Mouse (Mus musculus) gastrocnemius, postnatal 36 days (tissue): ENCODE data around the gene Lrmda. TPM values are rescaled to one million over a fixed set of nuclear protein-coding genes. Genes with fewer than 3 reads are reported as not detected.
A peak's percentile ranks its signal among the peaks of the same experiment; 100 is the strongest.

Experiments used
- DNase-seq, 2 experiments: peaks; one replicate each; pipeline ENCODE4 v3.0.0; 2022
- intact Hi-C: fragments of 180-260 bp; cut with DNase I; formaldehyde crosslinking; loops from one replicate; pipeline ENCODE4 v1.15.1; 2025
- total RNA-seq, 2 experiments: library from RNA; stranded (reverse); gene quantifications; 2 replicates each; pipeline ENCODE4 v1.2.3; 2021

Gene Lrmda
- total RNA-seq, 2 experiments from 2014 or later: 1.7 to 2.8 TPM

DNA sequence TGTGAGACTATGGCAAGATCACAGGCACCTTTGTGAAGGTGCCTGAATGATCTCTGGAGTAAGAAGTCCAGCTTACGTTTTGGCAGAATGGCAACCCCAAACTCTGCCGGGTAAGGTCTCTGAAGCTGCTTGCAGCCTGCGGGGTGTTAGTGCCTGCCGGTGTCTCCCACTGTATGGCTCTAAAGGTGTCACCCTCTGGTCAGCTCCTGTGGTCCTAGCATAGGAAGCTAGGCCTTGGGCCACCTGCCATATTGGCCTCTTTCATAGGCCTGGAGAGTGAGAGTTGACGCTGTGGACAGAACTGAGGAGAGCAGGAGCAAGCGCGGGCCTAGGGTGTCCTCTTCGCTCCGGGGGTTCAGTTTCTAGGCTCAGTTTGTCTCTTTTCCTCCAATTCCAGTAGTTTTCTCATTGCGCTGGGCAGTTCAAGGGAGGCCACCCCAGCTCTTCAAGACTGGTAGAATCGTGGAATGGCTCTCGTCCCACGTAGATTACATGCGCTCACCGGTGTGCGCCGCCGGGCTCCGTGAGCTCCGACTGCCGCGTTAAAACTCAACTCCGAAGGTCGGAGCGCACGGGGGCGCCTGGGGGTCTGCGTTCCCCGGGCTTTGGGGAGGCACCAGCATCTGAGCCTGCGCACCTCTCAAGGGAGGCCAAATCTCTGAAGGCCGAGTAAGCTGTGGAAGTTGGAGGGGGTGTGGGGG, 29.0 kb upstream of the Lrmda start:
- peak in 1 of 2 experiments; percentile 40 for DNase-seq
- intact Hi-C loops: loop anchor here (10.0 kb wide), 1 partner anchor 454 kb away; no protein-coding TSS in a partner anchor

DNA sequence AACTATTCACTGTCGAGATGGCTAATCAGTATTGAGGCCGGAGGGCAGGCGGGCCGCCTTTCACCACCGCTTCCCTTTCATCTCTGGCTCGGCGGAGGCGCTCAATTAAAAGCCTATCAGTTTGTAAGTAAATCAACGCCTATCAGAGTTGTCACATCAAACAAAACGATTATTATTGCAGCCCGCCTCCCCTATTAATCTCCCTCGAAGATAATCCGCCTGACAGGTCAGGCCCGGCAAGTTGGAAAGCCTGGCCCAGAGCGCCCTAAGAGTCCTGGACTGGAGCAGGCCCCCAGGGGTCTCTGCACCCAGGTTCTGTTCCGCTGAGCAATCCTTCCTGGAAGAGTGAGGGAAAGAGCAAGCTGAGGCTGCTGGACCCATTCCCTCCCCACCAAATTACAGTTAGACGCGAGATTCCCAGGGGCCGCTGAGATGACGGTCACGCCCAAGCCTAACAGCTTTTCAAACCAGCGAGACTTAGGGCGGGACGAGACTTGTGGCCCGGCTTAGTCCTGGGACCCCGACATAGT, 28.2 kb upstream of the Lrmda start:
- intact Hi-C loops: loop anchor here (10.0 kb wide), 1 partner anchor 453 kb away; no protein-coding TSS in a partner anchor
- DNase-seq: peak; percentile 30 to 45

DNA sequence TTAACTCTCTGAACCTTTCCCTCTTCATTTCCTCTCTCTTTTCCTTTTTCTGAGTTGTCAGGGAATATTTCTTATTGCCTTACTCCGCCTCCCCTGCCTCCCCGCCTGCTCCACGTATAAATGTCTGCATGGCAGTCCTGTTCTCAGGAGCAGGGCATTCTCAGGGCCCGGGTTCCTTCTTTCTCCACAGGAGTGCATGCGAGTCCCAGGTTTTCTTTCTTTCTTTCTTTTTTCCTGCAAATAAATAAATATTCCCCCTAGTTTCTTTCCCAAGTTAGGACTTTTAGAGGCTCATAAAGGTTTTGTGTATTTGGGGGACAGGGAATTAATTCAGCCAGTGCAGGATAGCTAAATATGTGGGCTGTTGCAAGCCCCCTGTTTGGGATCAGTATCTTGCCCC, 27.7 kb upstream of the Lrmda start:
- intact Hi-C loops: loop anchor here (10.0 kb wide), 1 partner anchor 453 kb away; no protein-coding TSS in a partner anchor
- DNase-seq: no peak

DNA sequence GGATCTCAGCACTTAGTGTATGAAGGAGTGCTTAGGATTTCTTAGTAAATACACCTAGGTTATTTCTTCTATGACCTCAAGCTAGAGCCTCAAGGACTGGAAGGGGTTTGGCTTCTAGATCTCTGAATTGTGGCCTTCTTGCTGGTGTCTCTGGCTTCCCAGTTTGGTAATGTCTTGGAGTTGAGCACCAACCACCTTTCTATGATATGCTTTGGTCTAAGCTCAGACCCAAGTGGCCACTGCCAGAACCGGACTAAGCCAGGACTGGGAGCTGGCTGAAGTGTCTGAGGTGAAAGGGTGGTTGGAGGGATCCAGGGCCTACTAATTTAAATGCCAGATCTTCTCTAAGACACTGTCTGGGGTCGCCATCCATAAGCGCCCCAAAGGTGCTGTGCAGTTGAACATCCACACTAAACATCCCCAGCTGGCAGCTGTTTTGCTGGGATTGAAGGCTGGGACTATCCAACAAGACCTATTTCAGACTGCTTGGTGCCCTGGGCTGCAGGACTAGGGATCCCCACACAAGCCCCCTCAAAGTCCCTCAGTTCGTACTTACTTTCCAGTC, 27.1 kb upstream of the Lrmda start:
- no peak for DNase-seq
- intact Hi-C loops: loop anchor here (10.0 kb wide), 1 partner anchor 452 kb away; no protein-coding TSS in a partner anchor

DNA sequence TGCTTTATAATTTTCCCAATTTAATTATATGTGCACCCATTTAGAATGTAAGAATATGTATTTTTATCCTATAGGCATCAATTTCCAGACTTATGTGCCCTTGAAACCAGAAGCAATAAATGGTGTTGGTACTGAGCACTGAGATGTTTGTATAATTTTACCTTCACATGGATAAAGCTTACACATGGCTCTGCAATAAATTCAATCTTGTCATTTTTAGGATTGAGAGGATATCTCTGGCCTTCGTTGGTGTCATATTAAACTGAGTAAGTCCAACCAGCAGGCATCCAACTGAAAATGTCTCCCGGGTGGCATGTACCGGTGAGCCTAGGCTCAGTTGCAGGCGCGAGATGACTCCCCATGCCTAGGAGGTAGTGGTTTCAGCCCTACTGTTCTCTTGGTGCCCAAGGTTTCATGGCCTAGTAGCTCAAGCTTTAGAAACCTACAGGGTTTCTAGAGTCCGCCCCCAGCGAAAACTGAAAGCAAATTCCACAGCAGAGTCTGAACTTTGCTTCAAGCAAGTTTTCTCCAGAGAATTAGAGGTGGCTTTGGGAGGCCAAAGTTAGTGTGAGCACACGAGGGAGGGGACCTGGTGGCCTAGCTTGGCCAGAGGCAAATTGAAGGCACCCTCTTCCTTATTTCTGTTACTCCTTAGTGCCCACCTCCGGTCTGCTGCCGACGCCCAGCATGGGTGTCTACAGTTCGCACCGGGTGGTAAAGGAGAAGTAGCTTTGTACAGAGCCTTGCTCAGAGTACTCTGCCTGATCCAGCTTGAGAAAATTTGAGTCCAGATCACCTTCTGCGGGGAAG, 26.1 kb upstream of the Lrmda start:
- intact Hi-C loops: loop anchor here (10.0 kb wide), 1 partner anchor 451 kb away; no protein-coding TSS in a partner anchor
- DNase-seq: peak; percentile 12 to 34

DNA sequence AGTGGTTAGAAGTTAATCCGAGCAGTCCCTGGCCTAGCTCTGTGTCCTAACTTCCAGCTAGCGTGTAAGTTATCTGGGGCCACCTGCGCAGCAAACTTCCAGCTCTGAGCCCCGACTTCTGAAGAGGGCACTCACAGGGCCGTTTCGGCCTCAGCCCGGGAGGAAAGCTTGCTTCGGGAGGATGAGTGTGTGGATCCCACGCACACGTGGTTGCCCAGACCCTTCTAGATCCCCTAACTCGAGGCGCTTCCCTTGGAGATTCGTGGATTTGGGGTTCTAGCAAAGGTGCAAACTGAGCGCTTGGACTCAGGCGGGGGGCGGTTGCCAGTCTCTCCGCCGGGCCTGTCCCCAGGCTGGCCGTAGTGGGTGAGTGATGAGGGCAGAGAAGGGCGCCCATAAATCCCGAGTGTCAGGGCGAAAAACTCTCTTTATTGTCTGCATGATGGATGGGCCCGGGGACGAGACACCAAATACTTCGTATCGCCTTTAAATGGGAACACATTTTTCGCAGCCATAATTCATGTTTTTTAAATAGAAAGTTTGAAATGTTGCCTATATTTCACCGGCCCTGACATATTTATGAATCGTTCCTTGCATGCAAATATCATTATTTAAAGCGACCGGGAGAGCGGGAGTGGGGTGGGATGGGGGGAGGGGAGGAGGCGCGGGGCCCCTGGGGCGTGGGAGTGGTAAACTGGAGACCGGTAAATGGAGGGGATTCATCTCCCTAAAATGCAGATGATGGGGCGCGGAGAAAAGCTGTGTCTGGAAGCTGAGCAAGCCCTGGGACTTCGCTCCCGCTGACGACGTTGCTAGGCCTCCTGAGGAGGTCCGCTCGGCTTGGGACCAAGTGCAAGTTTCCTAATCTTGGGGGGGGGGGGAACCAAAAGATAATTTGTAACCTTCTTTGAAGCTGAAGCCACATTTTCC, 25.2 kb upstream of the Lrmda start:
- DNase-seq: peak in 1 of 2 experiments; percentile 21

DNA sequence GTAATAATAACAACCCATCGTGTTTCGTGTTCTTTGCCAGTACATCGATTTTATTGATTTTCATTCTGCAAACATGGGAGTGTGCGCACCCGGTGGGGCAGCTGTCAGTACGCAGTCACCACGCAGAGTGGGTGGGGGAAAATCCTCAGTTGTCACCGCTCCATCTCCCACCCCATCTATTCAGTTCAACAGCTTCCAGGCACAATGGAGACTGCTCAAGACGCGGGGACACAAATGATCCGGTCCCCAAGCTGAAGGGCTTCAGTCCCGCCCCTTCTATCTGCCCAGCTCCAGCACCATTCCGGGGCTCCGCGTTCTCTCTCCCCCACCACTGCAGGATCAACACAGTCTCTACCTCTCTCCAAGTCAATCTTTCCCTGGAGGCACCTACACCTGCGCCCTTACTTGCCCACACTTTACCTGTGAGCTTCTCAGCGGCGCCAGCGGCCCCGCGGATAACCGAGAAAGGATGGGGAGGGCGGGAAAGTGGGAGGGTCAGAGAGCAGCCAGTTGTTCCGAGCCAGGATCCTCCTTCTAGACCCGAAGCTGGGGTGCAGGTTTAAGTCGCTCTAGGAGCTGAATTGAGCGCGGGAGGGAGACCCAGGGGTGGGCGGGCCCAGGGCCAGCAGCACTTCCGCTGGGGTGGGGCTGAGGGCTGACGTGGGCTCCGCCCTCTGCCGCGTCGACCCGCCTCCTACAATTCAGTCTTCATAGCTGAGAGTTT, 24.3 kb upstream of the Lrmda start:
- intact Hi-C loops: loop anchor here (10.0 kb wide), 1 partner anchor 450 kb away; no protein-coding TSS in a partner anchor
- DNase-seq: peak; percentile 58 to 61

More for the DNA sequence above, 25.2 kb upstream of the Lrmda start:
- intact Hi-C loops: loop anchor here (10.0 kb wide), 1 partner anchor 450 kb away; no protein-coding TSS in a partner anchor

DNA sequence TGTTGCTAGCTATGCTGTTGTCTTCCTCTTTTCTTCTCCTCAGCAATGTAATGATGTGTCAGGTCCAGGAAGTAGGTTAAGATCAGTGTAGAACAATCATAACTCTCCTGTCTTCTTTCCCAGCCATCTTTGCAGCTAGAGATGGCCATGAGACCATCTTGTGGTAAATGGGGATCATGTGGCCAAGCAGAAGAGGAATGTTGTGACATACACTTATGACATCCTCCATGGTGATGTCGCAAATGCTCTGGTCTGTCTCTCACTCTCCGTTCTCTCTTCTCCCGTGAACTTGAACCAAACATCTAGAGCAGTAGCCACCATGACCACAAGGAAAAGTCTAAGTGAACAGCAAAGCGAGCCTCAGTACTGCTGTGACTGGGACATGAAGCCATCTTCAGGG, 19.9 kb upstream of the Lrmda start:
- intact Hi-C loops: loop anchor here (10.0 kb wide), 1 partner anchor 445 kb away; no protein-coding TSS in a partner anchor
- DNase-seq: no peak

DNA sequence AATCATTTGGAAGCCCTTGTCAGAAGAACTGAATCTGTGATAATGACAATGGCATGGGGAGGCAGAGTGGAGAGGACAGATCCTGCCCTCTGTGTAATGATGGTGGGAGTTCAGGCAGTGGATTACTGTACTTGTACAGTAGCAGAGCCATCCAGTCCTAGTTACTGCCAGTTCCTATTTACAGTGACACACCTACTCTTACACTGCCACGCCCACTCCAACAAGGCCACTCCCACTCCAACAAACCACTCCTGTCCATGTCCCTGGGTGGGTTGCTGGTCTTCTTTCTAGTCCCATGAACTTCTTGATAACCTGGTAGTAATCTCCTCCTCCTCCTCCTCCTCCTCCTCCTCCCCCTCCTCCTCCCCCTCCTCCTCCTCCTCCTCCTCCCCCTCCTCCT, 16.3 kb upstream of the Lrmda start:
- DNase-seq: no peak
- intact Hi-C loops: no loop called here

DNA sequence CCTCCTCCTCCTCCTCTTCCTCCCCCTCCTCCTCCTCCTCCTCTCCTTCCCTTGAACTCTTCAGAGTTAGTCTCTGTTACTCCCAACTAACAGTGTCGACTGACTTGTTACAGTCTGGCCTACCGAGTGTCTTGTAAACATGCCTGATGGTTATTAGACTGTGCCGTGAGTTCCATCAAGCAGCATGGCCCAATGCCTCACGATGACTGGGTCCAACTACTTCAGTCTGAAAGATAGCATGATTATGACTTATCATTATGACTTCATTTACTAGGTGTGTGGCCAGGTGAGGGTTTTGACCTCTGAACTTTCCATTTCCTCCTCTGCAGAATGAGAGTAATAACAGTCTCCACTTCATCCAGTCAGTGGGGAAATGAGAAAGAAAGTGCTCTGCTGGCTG, 15.9 kb upstream of the Lrmda start:
- intact Hi-C loops: no loop called here
- DNase-seq: no peak

DNA sequence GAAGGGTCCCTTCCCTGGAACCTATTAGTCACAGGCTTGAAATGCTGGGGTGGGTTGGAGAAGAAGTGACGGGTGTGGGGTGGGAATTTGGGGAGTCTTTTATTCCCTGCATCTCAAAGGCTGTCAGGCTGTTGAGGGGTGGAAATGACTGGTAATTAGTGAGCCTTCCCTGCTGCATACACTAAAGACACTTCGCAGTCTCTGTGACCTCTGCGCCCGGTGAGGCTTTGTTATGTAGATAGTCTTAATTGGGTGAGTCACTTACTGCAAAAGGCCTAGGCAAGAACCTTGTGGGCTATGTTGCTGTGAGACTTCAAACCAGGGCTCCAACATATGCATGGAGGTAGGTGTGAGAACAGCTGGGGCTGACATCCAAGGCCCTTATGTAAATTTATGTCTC, 14.6 kb upstream of the Lrmda start:
- DNase-seq: no peak
- intact Hi-C loops: no loop called here

DNA sequence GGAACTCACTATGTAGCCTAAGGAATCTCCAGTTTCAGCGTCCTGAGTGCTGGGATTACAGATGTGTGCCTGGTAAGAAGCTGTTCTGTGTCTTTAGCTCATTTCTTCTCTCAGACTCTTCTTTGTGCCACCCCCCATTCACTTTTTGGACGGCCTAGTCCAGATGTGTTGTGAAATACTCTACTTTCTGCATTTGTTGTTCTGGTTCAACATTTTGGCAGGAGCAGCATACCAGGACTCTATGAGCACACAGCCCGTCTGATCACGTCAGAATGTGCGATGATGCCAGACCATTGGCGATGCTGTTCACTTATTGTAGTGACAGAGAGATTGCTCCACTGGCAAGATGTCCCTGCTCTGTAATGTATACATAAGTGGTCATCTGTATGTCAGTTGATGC, 12.5 kb upstream of the Lrmda start:
- no peak for DNase-seq
- intact Hi-C loops: no loop called here

DNA sequence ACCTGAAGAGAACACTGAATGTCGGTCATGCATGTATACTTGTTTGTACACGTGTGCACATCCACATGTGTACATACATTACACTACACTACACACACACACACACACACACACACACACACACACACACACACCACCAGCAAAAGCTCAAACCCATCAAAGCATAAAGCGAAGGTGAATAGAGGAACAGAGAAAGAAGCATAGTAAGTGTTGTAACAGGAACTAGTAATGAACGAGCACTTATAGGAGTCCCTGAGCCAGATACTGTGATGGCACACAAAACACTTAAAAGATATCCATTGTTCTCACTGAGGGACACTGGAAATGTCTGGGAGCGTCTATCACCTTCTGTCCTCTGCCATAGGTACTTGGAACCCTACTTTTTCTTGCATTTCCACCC, 5.2 kb upstream of the Lrmda start:
- intact Hi-C loops: no loop called here
- no peak for DNase-seq

DNA sequence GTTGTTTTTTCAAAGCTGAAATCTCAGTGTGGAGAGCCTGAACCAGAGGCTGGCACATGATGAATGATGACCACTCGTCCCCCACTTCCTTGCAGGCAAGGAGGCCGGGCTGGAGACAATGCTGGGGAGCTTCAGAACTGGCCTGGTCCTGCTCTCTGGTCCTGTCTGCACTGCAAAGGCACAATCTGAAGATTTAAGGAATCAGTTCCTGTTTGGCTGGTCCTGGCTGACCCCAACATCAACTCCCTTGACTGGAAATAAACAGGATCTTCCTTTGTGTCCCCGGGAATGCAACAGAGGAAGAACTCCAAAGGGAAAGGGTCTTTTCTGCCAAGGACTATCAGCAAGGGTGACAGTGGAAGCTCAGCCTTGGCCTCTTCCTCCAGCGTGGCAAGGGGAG, 4.7 kb upstream of the Lrmda start:
- intact Hi-C loops: no loop called here
- DNase-seq: no peak

DNA sequence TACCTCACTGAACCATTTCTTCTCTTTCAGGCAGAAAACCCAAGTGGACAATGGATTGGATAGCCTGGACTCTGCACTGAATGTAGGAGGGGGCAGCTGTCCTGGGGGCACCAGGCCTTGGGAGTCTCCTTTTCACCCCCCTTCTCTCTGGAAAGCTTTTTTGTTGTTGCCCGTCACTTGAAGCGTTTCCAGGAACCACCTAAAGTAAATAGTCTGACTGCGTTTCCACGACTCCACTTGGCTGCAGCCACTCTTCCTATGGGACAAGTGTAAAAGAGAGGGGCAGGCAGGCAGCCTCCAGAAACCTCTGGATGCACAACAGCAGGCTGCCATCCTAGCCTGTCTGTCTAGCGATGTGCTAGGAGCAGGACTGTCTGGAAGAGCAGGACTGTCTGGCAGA, 2.5 kb upstream of the Lrmda start:
- no peak for DNase-seq
- intact Hi-C loops: no loop called here

DNA sequence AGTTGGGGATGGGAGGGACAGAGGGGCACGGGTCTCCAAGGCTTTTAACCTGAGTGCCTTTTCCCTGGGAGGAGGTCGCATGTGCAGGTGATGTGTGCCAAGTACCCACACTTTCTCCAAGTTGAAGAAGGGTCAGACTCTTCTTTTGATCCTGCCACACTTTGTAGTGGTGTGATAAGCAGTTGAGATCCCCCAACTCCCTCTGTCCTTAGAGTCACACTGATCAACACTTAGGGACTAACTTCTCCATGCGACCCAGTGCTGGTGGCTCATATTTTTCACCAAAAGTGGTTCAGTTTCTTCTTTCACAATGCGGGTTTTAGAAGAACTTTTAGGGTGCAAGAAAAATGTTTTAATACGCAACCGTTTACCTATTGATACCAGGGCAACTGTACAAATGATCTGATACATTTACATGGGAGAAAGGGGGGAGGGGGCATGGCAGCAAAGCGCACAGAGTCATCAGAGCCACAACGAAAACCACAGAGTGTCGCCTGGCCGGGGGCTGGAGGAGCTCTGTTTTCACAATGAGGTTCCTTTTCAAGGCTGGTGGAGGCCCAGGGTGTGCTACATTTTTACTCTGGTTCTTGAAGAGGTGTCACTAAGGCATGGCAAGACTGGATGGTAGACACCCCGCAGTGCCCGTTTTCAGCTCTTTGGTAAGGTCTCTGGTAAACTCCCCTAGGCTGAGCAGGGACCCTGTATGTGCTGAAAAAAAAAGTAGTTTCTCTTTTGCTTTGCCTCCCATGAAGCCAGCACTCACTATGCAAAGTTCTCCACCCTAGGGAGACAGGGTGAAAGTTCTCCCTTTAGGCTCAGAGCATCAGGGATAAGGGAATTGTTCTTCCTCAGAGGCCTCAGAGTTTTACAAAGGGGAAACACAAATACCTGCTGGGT, 685 bp downstream of the Lrmda start:
- no peak for DNase-seq

DNA sequence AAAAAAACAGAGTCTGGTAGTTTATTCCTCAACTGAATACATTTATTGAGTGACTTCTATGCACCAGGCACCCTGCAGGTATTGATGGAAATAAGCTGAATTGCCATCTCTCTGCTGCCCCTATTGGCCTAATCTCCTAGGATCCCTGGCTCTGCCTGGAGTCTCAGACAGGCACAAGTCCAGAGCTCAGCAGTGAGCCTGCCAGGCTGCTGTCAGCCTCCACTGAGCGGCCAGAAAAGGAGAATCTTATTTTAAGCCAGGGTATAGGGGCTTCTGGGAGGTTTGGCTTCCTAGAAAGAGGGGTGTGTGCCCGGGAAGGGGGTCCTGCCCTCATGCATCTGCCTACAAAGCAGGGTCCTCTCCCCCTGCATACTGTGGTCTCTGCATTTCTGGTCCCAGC, 1.4 kb downstream of the Lrmda start:
- intact Hi-C loops: no loop called here
- peak in 1 of 2 experiments; percentile 44 for DNase-seq

More for the DNA sequence above, 685 bp downstream of the Lrmda start:
- intact Hi-C loops: no loop called here

DNA sequence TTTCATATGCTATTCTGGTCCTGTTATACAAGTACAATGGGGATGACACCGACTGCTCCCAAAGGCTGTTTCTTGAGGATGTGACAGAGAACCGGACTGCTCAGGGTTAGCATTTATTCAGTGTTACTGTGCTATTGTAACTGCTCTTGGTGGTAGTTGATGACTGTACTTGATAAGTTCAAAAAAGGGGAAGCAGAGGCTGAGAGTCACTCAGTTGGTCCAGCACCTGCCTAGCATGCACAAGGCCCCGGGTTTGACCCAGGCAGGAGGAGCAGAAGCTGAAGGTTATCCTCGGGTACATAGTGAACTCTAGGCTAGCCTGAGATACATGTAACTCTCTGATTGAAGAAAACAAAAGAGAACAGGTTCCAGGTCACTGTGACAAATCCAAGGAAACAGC, 4.0 kb downstream of the Lrmda start:
- intact Hi-C loops: no loop called here
- no peak for DNase-seq
